Mouse (Mus musculus): ENCODE data around the gene Anxa2.

Gene Anxa2

GRCm38 (mm10) chr9:69511881-69512590 lies 58.6 kb downstream of the Anxa2 start:
- no peak for DNase-seq (ENCODE audit: low read depth)

GRCm38 (mm10) chr9:69512726-69513125 lies 59.3 kb downstream of the Anxa2 start:
- no peak for DNase-seq (ENCODE audit: low read depth)

- DNase-seq (ENCODE audit: low read depth) = no peak
These were observed 60.8 kb downstream of the Anxa2 start for GRCm38 (mm10) chr9:69514206-69514605.

- DNase-seq (ENCODE audit: low read depth) = no peak
These were observed 62.0 kb downstream of the Anxa2 start for GRCm38 (mm10) chr9:69515416-69515815.

GRCm38 (mm10) chr9:69517387-69518035 lies 64.1 kb downstream of the Anxa2 start:
- DNase-seq (ENCODE audit: low read depth) = peak; percentile 22
